Mouse (Mus musculus): ENCODE data around the gene Runx2.

DNA sequence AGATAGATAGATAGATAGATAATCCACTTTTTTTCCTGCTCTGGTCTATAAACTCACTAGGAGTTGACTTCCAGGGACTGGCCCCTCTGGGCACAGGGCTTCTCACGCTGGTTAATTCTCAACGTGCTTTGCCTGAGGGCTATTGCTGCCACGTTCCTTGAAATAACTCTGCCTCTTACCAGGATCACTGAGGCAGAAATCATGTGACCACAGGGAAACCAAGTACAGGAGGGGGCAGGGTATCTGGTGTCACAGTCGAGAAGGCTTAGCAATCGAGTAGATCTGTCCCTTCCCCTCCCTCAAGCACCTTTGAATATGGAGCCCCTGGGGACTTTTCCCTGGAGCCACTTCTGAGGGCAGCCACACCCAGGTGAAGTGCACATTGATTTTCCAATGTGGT lies 334.7 kb downstream of the Runx2 start:
- TF ChIP-seq CTCF (IDR thresholded peaks at IDR 0.05; ENCODE audit: low read depth), result no peak
- TF ChIP-seq EP300 (IDR thresholded peaks at IDR 0.05; ENCODE audit: low read depth), result no peak
